Mouse (Mus musculus): Measurements from ENCODE around the gene Gfm2.

- TF ChIP-seq POLR2A (IDR thresholded peaks at IDR 0.05; ENCODE audit: control insufficient read depth, extremely low read depth, insufficient read depth, low read length, poor library complexity) (no peak), CTCF (IDR thresholded peaks at IDR 0.05; ENCODE audit: borderline replicate concordance, control insufficient read depth, extremely low read depth, insufficient read depth, low read length, poor library complexity) (no peak)
These were observed 82.3 kb downstream of the Gfm2 start for GRCm38 (mm10) chr13:97220022-97220421.

All from thymus, adult 2 months (tissue).